Mouse (Mus musculus) myocyte (in vitro differentiated cells): ENCODE data around the gene Slc47a1. TPM values are rescaled to one million over a fixed set of nuclear protein-coding genes. Genes with fewer than 3 reads are reported as not detected.
"Not testable (repeated sequence)": the region's sequence is repeated elsewhere in the genome, so short reads cannot be mapped to it uniquely, and the experiment has no call there.

Source experiments
- H3K27me3 ChIP-seq: one replicate; pipeline ENCODE4 v1.6.1; 2011; ENCODE audit not compliant: control insufficient read depth, insufficient read depth, insufficient read length
- H3K36me3 ChIP-seq: one replicate; pipeline ENCODE4 v1.6.1; 2011; ENCODE audit not compliant: control insufficient read depth, insufficient read depth
- H3K4me2 ChIP-seq: one replicate; pipeline ENCODE4 v1.6.1; 2011; ENCODE audit warnings: low read depth, control low read depth
- H3K4me3 ChIP-seq: one replicate; pipeline ENCODE4 v1.5.1; 2011; ENCODE audit warnings: mild to moderate bottlenecking, control low read depth, moderate library complexity
- H3K79me2 ChIP-seq: one replicate; pipeline ENCODE4 v1.6.1; 2011; ENCODE audit not compliant: control insufficient read depth, insufficient read depth
- H3ac ChIP-seq: one replicate; pipeline ENCODE4 v1.6.1; 2011; ENCODE audit not compliant: control insufficient read depth, insufficient read length
- CEBPB ChIP-seq: IDR thresholded peaks from 2 replicates; pipeline ENCODE4 v1.6.1; 2011; ENCODE audit warnings: mild to moderate bottlenecking, moderate library complexity; ENCODE audit not compliant: poor library complexity, insufficient read depth, severe bottlenecking
- E2F4 ChIP-seq: IDR thresholded peaks from one replicate; pipeline ENCODE4 v1.6.1; 2011; ENCODE audit warnings: mild to moderate bottlenecking, control low read depth, moderate library complexity; ENCODE audit not compliant: insufficient read depth
- MAX ChIP-seq: IDR thresholded peaks from one replicate; pipeline ENCODE4 v1.6.1; 2011; ENCODE audit warnings: low read depth, mild to moderate bottlenecking, control low read depth
- MYOD1 ChIP-seq, 3 experiments: IDR thresholded peaks; one replicate each; pipeline ENCODE4 v1.6.1; 2011; ENCODE audit warnings: control low read depth in 2 of 3, low read depth in 2 of 3, mild to moderate bottlenecking in 2 of 3, moderate library complexity in 1 of 3; ENCODE audit not compliant: insufficient read length in 2 of 3, control insufficient read depth in 1 of 3
- MYOG ChIP-seq, 3 experiments: IDR thresholded peaks; one replicate each; pipeline ENCODE4 v1.6.1; 2011; ENCODE audit warnings: control low read depth in 2 of 3, low read depth in 2 of 3, mild to moderate bottlenecking in 2 of 3; ENCODE audit not compliant: insufficient read length in 2 of 3, control insufficient read depth in 1 of 3, insufficient read depth in 1 of 3
- POLR2A ChIP-seq: IDR thresholded peaks from one replicate; pipeline ENCODE4 v1.6.1; 2011; ENCODE audit warnings: low read depth, mild to moderate bottlenecking, control low read depth, moderate library complexity; ENCODE audit not compliant: insufficient read length
- POLR2AphosphoS2 ChIP-seq: IDR thresholded peaks from one replicate; pipeline ENCODE4 v1.6.1; 2011; ENCODE audit warnings: low read depth, control low read depth; ENCODE audit not compliant: insufficient read length
- REST ChIP-seq: IDR thresholded peaks from one replicate; pipeline ENCODE4 v1.6.1; 2011; ENCODE audit warnings: mild to moderate bottlenecking, control low read depth, moderate library complexity; ENCODE audit not compliant: insufficient read depth, insufficient read length
- SRF ChIP-seq: IDR thresholded peaks from one replicate; pipeline ENCODE4 v1.6.1; 2011; ENCODE audit warnings: low read depth; ENCODE audit not compliant: control insufficient read depth, insufficient read length
- TCF12 ChIP-seq: IDR thresholded peaks from one replicate; pipeline ENCODE4 v1.6.1; 2011; ENCODE audit warnings: mild to moderate bottlenecking, control low read depth; ENCODE audit not compliant: poor library complexity, insufficient read depth, severe bottlenecking
- TCF3 ChIP-seq: IDR thresholded peaks from one replicate; pipeline ENCODE4 v1.6.1; 2011; ENCODE audit warnings: low read depth, control low read depth; ENCODE audit not compliant: insufficient read length
- USF1 ChIP-seq: IDR thresholded peaks from one replicate; pipeline ENCODE4 v1.6.1; 2011; ENCODE audit warnings: low read depth, mild to moderate bottlenecking, control low read depth, moderate library complexity
- polyA plus RNA-seq: library from polyadenylated mRNA; unstranded; fragments of >200 nt; fragmentation: generic; extraction: Trizol; gene quantifications from one replicate; pipeline ENCODE4 v1.2.1, GENCODE M21; 2012; ENCODE audit warnings: missing spikeins

Gene Slc47a1
- polyA plus RNA-seq, 1 experiment, result 0.05 TPM

GRCm38 (mm10) chr11:61400681-61401346 lies 22.7 kb upstream of the Slc47a1 start:
- Histone ChIP-seq H3K4me2 (no peak overlapping the region), H3K36me3 (no peaks in the 10 kb centered on the region), H3K79me2 (no peaks in the 10 kb centered on the region), H3K27me3 (peaks cover 4% of the 10 kb centered on the region), H3K4me3 (no peak overlapping the region), H3ac (no peak overlapping the region)
- no peak for TF ChIP-seq POLR2A
- TF ChIP-seq MYOG (IDR thresholded peaks at IDR 0.05; ENCODE audit: control insufficient read depth in 1 of 3, insufficient read depth in 1 of 3, insufficient read length in 2 of 3, low read depth in 2 of 3), result no peak
- TF ChIP-seq USF1, result no peak
- TF ChIP-seq SRF, result no peak
- TF ChIP-seq MYOD1 (IDR thresholded peaks at IDR 0.05; ENCODE audit: control insufficient read depth in 1 of 3, insufficient read length in 2 of 3, low read depth in 2 of 3), result peak in 1 of 3 experiments; percentile 8
- TF ChIP-seq TCF3, result no peak
- TF ChIP-seq TCF12, result no peak

GRCm38 (mm10) chr11:61397423-61398043 lies 19.4 kb upstream of the Slc47a1 start:
- not testable (repeated sequence) for H3K79me2 ChIP-seq, H3K4me3 ChIP-seq, H3K27me3 ChIP-seq, H3K4me2 ChIP-seq, H3ac ChIP-seq, H3K36me3 ChIP-seq

- no peak overlapping the region for H3K4me2 ChIP-seq
- no peaks in the 10 kb centered on the region for H3K27me3 ChIP-seq
- H3K4me3 ChIP-seq, result no peak overlapping the region
- no peaks in the 10 kb centered on the region for H3K36me3 ChIP-seq
- TF ChIP-seq MYOD1 (IDR thresholded peaks at IDR 0.05; ENCODE audit: control insufficient read depth in 1 of 3, insufficient read length in 2 of 3, low read depth in 2 of 3) (no peak), TCF12 (no peak), TCF3 (no peak), REST (no peak), E2F4 (no peak), SRF (no peak)
- no peak overlapping the region for H3ac ChIP-seq
- no peaks in the 10 kb centered on the region for H3K79me2 ChIP-seq
These were observed 10.8 kb upstream of the Slc47a1 start for GRCm38 (mm10) chr11:61388936-61389335.

GRCm38 (mm10) chr11:61388012-61388411 lies 9.9 kb upstream of the Slc47a1 start:
- H3K4me2 ChIP-seq, result no peak overlapping the region
- H3K4me3 ChIP-seq, result no peak overlapping the region
- TF ChIP-seq SRF, result no peak
- TF ChIP-seq TCF3, result no peak
- no peak for TF ChIP-seq TCF12
- no peak for TF ChIP-seq CEBPB
- TF ChIP-seq MYOD1 (IDR thresholded peaks at IDR 0.05; ENCODE audit: control insufficient read depth in 1 of 3, insufficient read length in 2 of 3, low read depth in 2 of 3), result no peak
- TF ChIP-seq USF1, result no peak
- no peak for TF ChIP-seq POLR2A
- no peak for TF ChIP-seq REST
- no peak for TF ChIP-seq POLR2AphosphoS2
- no peak for TF ChIP-seq MAX
- H3K79me2 ChIP-seq, result no peaks in the 10 kb centered on the region
- H3ac ChIP-seq, result no peak overlapping the region
- no peaks in the 10 kb centered on the region for H3K36me3 ChIP-seq
- no peaks in the 10 kb centered on the region for H3K27me3 ChIP-seq

- Histone ChIP-seq H3K4me3 (no peak overlapping the region), H3K27me3 (no peaks in the 10 kb centered on the region), H3ac (no peak overlapping the region), H3K79me2 (no peaks in the 10 kb centered on the region), H3K4me2 (no peak overlapping the region), H3K36me3 (no peaks in the 10 kb centered on the region)
- TF ChIP-seq POLR2AphosphoS2 (no peak), MAX (no peak), SRF (no peak), REST (no peak), E2F4 (no peak), MYOG (IDR thresholded peaks at IDR 0.05; ENCODE audit: control insufficient read depth in 1 of 3, insufficient read depth in 1 of 3, insufficient read length in 2 of 3, low read depth in 2 of 3) (no peak), MYOD1 (IDR thresholded peaks at IDR 0.05; ENCODE audit: control insufficient read depth in 1 of 3, insufficient read length in 2 of 3, low read depth in 2 of 3) (no peak), TCF3 (no peak), CEBPB (no peak), USF1 (no peak), TCF12 (no peak), POLR2A (no peak)
These were observed 9.1 kb upstream of the Slc47a1 start for GRCm38 (mm10) chr11:61387233-61387632.
